Mouse (Mus musculus) A20 (cell line): ENCODE measurements at regions not wholly inside any gene's neighbourhood (a gene's known extent, or its start where the extent isn't known, plus 50 kb on each side); places are given as distances from the start of the nearest gene placed in this dataset.

ENCODE experiments used
- DNase-seq: peaks from one replicate; pipeline ENCODE4 v3.0.0-alpha.2; 2011; ENCODE audit warnings: low read depth, low spot score

- DNase-seq = no peak
These were observed 390.5 kb downstream of the Ccdc171 start for GRCm38 (mm10) chr4:83915871-83916270.

GRCm38 (mm10) chr4:83917009-83917408, 391.7 kb downstream of the Ccdc171 start:
- no peak for DNase-seq

GRCm38 (mm10) chr4:83918093-83918492, 392.7 kb downstream of the Ccdc171 start:
- no peak for DNase-seq

GRCm38 (mm10) chr4:83919041-83919440, 393.7 kb downstream of the Ccdc171 start:
- DNase-seq = no peak

GRCm38 (mm10) chr4:83925118-83925842, 399.9 kb downstream of the Ccdc171 start:
- DNase-seq = peak; percentile 2

- no peak for DNase-seq
These were observed 400.9 kb downstream of the Ccdc171 start for GRCm38 (mm10) chr4:83926195-83926731.

- DNase-seq = no peak
These were observed 406.7 kb downstream of the Ccdc171 start for GRCm38 (mm10) chr4:83931897-83932654.

GRCm38 (mm10) chr4:83941693-83942092, 416.3 kb downstream of the Ccdc171 start:
- DNase-seq = no peak

- no peak for DNase-seq
These were observed 424.3 kb downstream of the Ccdc171 start for GRCm38 (mm10) chr4:83949612-83950011.

- DNase-seq = no peak
These were observed 425.6 kb downstream of the Ccdc171 start for GRCm38 (mm10) chr4:83950809-83951409.

GRCm38 (mm10) chr4:83956252-83956904, 431.0 kb downstream of the Ccdc171 start:
- DNase-seq = no peak

GRCm38 (mm10) chr4:83957217-83957692, 431.9 kb downstream of the Ccdc171 start:
- no peak for DNase-seq

GRCm38 (mm10) chr4:83966898-83967297, 441.6 kb downstream of the Ccdc171 start:
- no peak for DNase-seq

- no peak for DNase-seq
These were observed 447.8 kb downstream of the Ccdc171 start for GRCm38 (mm10) chr4:83973162-83973561.

- no peak for DNase-seq
These were observed 449.1 kb downstream of the Ccdc171 start for GRCm38 (mm10) chr4:83974214-83975012.

- DNase-seq = no peak
These were observed 450.2 kb downstream of the Ccdc171 start for GRCm38 (mm10) chr4:83975569-83975968.

GRCm38 (mm10) chr4:83976067-83976466, 450.7 kb downstream of the Ccdc171 start:
- no peak for DNase-seq

GRCm38 (mm10) chr4:83979088-83979487, 453.7 kb downstream of the Ccdc171 start:
- no peak for DNase-seq

GRCm38 (mm10) chr4:83984671-83985391, 459.5 kb downstream of the Ccdc171 start:
- DNase-seq = no peak

GRCm38 (mm10) chr4:83985451-83985850, 460.1 kb downstream of the Ccdc171 start:
- no peak for DNase-seq
